Mouse (Mus musculus): ENCODE measurements at regions not wholly inside any gene's neighbourhood (a gene's known extent, or its start where the extent isn't known, plus 50 kb on each side); places are given as distances from the start of the nearest gene placed in this dataset.

DNA sequence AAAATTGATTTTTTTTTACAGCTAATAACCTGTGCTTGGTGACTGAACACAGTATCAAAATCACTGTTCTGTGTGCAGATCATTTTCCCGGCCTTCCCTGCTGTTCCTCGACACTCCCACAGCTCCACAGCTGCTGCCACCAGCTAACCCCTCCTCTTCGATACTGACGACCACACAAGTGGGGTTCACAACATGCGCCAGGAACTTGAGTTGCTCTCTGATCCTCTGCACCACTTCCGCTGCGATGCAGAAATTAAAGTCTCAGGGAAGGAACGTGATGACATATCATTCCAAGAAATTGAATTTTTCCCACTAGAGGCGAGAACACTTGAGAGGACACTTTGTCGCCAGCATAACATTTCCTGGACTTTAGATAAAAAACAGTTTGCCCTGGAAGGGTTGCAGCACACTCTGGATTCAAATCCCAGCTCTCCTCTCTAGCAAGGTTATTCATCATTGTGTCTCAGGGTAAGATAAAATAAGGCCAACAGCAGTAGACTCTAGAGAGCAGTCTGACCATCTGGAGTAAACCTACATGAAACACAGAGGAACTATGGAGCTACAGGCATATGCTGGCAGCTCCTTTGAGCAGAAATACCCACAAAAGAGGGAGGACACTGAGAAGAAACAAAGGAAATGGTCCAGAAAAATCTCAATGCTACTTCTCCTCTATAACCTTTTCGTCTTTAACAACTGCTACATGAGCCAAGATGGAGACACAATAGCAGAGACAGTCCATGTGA lies 308.4 kb upstream of the Map3k7 start:
- Histone ChIP-seq H3K4me3 (no peak overlapping the region), H3K9ac (no peak overlapping the region), H3K4me1 (no peaks in the 10 kb centered on the region), H3K4me2 (no peak overlapping the region), H3K27ac (no peak overlapping the region), H3K36me3 (no peaks in the 10 kb centered on the region), H3K9me3 (replicated peaks) (no peaks in the 10 kb centered on the region), H3K27me3 (replicated peaks) (no peaks in the 10 kb centered on the region)
- no peak for ATAC-seq
- 68% methylated on average over 11 of the region's 11 CpGs for WGBS (ENCODE audit: insufficient replicate concordance)

DNA sequence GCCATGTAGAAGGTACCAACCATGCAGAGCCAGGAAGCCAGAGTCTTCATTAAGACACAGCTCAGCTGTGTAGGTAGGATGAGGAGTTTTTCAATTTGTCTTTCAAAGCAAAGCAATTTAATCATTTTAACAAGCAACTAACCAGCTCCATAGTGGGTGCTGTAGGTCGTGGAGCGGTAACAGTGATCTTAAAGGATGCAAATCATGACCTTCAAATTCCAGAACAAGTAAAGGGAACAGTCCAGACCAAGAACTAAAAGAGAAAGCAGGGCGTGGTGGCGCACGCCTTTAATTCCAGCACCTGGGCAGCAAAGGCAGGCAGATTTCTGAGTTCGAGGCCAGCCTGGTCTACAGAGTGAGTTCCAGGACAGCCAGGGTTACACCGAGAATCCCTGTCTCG lies 307.8 kb upstream of the Map3k7 start:
- ATAC-seq: no peak
- Histone ChIP-seq H3K9ac (no peak overlapping the region), H3K27me3 (replicated peaks) (no peaks in the 10 kb centered on the region), H3K36me3 (no peaks in the 10 kb centered on the region), H3K4me1 (no peaks in the 10 kb centered on the region), H3K4me3 (no peak overlapping the region), H3K4me2 (no peak overlapping the region), H3K27ac (no peak overlapping the region), H3K9me3 (replicated peaks) (no peaks in the 10 kb centered on the region)
- WGBS (ENCODE audit: insufficient replicate concordance): 75% methylated on average over 8 of the region's 8 CpGs

- H3K9ac ChIP-seq: no peak overlapping the region
- H3K27ac ChIP-seq: no peak overlapping the region
- H3K4me1 ChIP-seq: no peaks in the 10 kb centered on the region
- no peak for ATAC-seq
- 29% methylated on average over 5 of the region's 5 CpGs for WGBS (ENCODE audit: insufficient replicate concordance)
- H3K36me3 ChIP-seq: no peaks in the 10 kb centered on the region
- H3K4me3 ChIP-seq: no peak overlapping the region
- no peaks in the 10 kb centered on the region for H3K27me3 ChIP-seq (replicated peaks)
- H3K4me2 ChIP-seq: no peak overlapping the region
- H3K9me3 ChIP-seq (replicated peaks): no peaks in the 10 kb centered on the region
Measured at GRCm38 (mm10) chr4:31658820-31659219, 305.1 kb upstream of the Map3k7 start.

DNA sequence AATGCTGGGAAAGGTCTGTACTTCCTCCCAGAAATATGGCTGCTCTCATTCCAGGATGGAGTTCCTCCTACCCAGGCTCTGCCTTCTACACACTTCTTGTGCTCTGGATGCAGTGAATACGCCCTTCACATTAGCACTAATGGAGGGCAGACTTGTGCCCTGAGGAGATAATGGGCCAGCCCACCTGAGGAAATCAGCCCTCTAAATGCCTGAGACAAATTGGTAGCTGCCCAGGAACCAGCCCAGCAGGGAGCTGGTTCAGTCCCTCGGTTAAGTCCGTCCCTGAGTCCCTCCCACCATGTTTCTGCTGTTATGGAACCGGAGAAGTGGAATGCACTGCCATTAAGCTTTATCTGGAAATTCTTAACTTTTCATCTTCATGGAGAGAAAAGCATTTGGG lies 303.0 kb upstream of the Map3k7 start:
- Histone ChIP-seq H3K27me3 (replicated peaks) (no peaks in the 10 kb centered on the region), H3K9ac (no peak overlapping the region)
- ATAC-seq: no peak

DNA sequence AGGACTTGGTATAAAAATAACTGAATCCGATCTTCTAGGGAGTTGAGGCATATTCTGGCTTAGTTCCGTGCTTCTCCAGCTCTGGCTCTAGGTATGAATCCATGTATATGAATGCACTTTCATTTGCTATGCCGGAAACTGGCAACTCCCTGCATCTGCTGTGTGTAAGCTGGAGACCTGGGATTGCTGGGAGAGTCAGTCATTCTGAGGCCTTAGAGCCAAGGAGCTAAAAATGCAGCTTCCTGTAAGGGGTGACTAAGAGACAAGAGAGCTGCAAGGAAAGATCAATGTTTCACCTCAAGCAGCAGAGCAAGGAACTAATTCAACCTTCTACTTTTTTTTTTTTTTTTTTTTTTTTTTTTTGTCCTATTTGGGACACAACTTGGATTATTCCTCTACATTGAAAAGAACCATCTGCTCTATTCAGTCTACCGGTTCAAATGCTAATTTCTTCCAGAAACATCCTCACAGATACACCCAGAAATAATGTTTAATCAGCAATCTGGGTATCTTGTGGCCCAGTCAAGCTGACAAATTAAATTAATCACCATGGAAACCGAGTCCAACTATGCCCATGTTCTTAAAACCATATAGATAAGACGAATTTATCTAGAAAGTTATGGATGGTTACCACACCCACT lies 292.2 kb upstream of the Map3k7 start:
- no peaks in the 10 kb centered on the region for H3K36me3 ChIP-seq
- H3K4me3 ChIP-seq: no peak overlapping the region
- H3K4me1 ChIP-seq: no peaks in the 10 kb centered on the region
- 55% methylated on average over 6 of the region's 6 CpGs for WGBS (ENCODE audit: insufficient replicate concordance)
- no peak overlapping the region for H3K27ac ChIP-seq
- no peak for ATAC-seq
- no peaks in the 10 kb centered on the region for H3K9me3 ChIP-seq (replicated peaks)
- no peak overlapping the region for H3K4me2 ChIP-seq
- no peak overlapping the region for H3K9ac ChIP-seq
- H3K27me3 ChIP-seq (replicated peaks): no peaks in the 10 kb centered on the region

More for the DNA sequence above, 303.0 kb upstream of the Map3k7 start:
- 51% methylated on average over 4 of the region's 4 CpGs for WGBS (ENCODE audit: insufficient replicate concordance)
- H3K36me3 ChIP-seq: no peaks in the 10 kb centered on the region
- H3K4me2 ChIP-seq: no peak overlapping the region
- no peaks in the 10 kb centered on the region for H3K4me1 ChIP-seq
- H3K27ac ChIP-seq: no peak overlapping the region
- no peaks in the 10 kb centered on the region for H3K9me3 ChIP-seq (replicated peaks)
- H3K4me3 ChIP-seq: no peak overlapping the region

DNA sequence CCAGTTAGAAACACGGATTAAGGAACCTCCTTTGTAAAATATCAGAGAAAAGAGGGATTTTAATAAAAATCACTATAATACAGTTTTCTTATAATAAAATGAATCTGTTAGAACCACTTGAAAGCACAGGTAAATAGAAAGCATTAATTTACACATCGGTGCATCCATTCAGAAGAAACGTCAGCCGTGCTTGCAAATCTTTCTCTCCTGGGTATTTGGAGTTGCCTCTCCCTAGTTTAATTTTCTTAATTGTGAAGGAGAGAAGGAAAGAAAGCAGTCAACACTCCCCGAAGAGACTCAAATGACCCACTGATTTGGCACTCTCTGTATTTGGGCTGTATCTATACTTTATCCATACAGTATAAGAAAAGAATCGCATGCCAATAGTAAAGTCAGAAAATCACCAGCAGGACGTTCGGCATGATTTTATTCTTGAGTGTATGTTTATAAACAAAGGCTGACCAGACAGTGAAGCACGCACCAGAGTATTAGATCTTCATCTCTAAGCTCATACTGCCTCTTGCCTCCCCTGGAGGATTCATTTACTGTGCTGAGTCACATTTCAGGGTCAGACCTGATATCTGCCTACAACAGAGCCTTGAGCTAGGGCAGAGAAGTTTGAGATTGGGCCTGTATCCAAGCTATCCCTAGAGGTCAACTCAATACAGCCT lies 291.6 kb upstream of the Map3k7 start:
- Histone ChIP-seq H3K27me3 (replicated peaks) (no peaks in the 10 kb centered on the region), H3K9me3 (replicated peaks) (no peaks in the 10 kb centered on the region), H3K4me3 (no peak overlapping the region), H3K27ac (no peak overlapping the region), H3K9ac (no peak overlapping the region), H3K36me3 (no peaks in the 10 kb centered on the region), H3K4me2 (no peak overlapping the region), H3K4me1 (no peaks in the 10 kb centered on the region)
- 71% methylated on average over 9 of the region's 9 CpGs for WGBS (ENCODE audit: insufficient replicate concordance)
- ATAC-seq: no peak

- 74% methylated on average over 2 of the region's 2 CpGs for WGBS (ENCODE audit: insufficient replicate concordance)
- Histone ChIP-seq H3K4me3 (no peak overlapping the region), H3K9me3 (replicated peaks) (no peaks in the 10 kb centered on the region), H3K9ac (no peak overlapping the region), H3K27ac (no peak overlapping the region), H3K4me1 (no peaks in the 10 kb centered on the region), H3K4me2 (no peak overlapping the region), H3K36me3 (no peaks in the 10 kb centered on the region), H3K27me3 (replicated peaks) (no peaks in the 10 kb centered on the region)
- no peak for ATAC-seq
Measured at GRCm38 (mm10) chr4:31672842-31673171, 291.1 kb upstream of the Map3k7 start.

DNA sequence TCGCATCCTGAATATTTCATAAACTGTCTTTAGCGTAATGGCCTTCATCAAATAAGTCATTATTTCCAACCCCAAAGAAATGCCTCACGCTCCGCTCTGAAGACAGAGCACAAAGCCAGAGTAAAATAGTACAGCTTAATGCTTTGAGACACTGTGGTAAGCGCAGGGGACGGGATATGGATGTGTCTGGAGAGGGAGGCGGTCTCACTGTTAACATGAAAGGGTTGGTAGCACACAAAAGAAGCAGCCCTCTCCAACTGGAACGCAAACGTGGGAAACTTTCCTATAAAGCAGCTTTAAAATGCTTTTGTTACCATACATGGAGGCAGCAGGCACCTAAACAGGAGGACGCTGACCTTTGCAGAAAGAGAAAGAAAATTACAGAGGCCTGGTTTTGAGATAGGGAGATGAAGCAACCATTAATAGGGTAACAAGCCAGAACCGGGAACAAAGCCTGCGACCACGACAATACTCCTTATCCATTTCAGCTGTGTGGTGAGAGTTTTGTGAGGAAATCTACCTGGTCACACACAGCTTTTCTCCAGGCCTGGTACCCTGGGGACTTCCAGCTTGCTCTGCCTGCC lies 284.8 kb upstream of the Map3k7 start:
- Histone ChIP-seq H3K27me3 (replicated peaks) (no peaks in the 10 kb centered on the region), H3K9me3 (replicated peaks) (no peaks in the 10 kb centered on the region), H3K4me3 (no peak overlapping the region), H3K4me2 (no peak overlapping the region), H3K4me1 (no peaks in the 10 kb centered on the region), H3K36me3 (no peaks in the 10 kb centered on the region), H3K27ac (no peak overlapping the region), H3K9ac (no peak overlapping the region)
- no peak for ATAC-seq
- WGBS (ENCODE audit: insufficient replicate concordance): 73% methylated on average over 13 of the region's 13 CpGs

DNA sequence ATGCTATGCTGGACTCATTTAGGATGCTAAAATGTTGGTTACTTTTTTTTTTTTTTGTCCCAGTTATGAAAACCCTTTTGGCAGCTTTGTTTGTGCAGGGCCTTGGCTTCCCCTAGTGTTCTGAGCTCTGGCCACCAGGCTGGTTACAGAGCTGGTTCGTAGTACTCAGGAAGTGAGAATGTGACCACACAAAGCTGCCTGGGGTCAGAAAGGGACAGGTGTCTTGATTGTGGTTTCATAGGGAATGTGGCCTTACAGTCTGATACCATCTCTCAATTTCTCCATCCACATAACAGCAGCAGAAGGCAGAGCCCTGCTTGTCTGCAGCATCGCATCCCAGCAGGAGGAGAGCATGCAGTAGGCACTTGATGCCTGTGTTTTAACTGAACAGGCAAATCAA lies 282.9 kb upstream of the Map3k7 start:
- H3K27ac ChIP-seq: no peak overlapping the region
- no peaks in the 10 kb centered on the region for H3K27me3 ChIP-seq (replicated peaks)
- ATAC-seq: no peak
- no peaks in the 10 kb centered on the region for H3K9me3 ChIP-seq (replicated peaks)
- H3K4me2 ChIP-seq: no peak overlapping the region
- H3K4me3 ChIP-seq: no peak overlapping the region
- no peak overlapping the region for H3K9ac ChIP-seq
- H3K4me1 ChIP-seq: no peaks in the 10 kb centered on the region
- 54% methylated on average over 2 of the region's 2 CpGs for WGBS (ENCODE audit: insufficient replicate concordance)
- no peaks in the 10 kb centered on the region for H3K36me3 ChIP-seq

- no peak overlapping the region for H3K9ac ChIP-seq
- H3K27ac ChIP-seq: no peak overlapping the region
- H3K4me1 ChIP-seq: no peaks in the 10 kb centered on the region
- no peak overlapping the region for H3K4me2 ChIP-seq
- 68% methylated on average over 2 of the region's 2 CpGs for WGBS (ENCODE audit: insufficient replicate concordance)
- no peak overlapping the region for H3K4me3 ChIP-seq
- no peak for ATAC-seq
- H3K9me3 ChIP-seq (replicated peaks): no peaks in the 10 kb centered on the region
- H3K36me3 ChIP-seq: no peaks in the 10 kb centered on the region
- no peaks in the 10 kb centered on the region for H3K27me3 ChIP-seq (replicated peaks)
Measured at GRCm38 (mm10) chr4:31689083-31689482, 274.8 kb upstream of the Map3k7 start.

DNA sequence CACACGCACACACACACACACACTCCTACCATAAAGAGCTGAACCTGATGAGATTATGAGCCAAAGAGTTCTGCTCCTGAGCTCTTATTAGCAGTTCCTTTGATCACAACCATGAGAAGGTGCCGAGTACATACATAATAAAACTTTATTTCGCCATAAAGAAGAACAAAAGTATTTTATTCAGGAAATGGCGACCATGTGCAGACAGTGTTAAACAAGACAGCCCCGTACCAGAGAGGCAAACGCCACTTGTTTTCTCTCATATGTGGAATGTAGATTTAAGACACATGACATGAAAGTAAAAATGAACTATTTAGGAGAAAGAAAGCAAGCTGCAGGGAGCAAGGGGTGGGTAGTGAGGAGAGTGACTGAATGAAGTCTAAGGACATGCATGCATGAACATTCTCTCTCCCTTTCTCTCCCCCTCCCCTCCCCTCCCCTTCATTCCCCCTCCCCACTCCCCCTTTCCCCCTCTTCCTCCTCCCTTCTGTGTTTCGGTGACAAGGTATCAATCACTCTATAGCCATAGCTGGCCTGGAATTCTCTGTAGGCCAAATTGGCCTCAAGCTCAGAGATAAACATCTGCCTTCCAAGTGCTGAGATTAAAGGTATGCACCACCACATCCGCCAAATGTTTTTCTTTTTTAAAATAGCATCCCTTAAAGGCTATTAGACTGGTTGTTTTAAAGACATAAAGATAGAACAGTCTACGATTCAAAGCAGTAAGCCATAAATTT lies 266.0 kb upstream of the Map3k7 start:
- H3K4me3 ChIP-seq: no peak overlapping the region
- H3K4me1 ChIP-seq: no peaks in the 10 kb centered on the region
- no peak overlapping the region for H3K9ac ChIP-seq
- 65% methylated on average over 9 of the region's 9 CpGs for WGBS (ENCODE audit: insufficient replicate concordance)
- no peaks in the 10 kb centered on the region for H3K27me3 ChIP-seq (replicated peaks)
- no peaks in the 10 kb centered on the region for H3K9me3 ChIP-seq (replicated peaks)
- no peak overlapping the region for H3K27ac ChIP-seq
- ATAC-seq: no peak
- H3K4me2 ChIP-seq: no peak overlapping the region
- H3K36me3 ChIP-seq: no peaks in the 10 kb centered on the region

- H3K9me3 ChIP-seq (replicated peaks): no peaks in the 10 kb centered on the region
- H3K9ac ChIP-seq: no peak overlapping the region
- no peak for ATAC-seq
- no peak overlapping the region for H3K27ac ChIP-seq
- H3K4me3 ChIP-seq: no peak overlapping the region
- WGBS (ENCODE audit: insufficient replicate concordance): 66% methylated on average over 4 of the region's 4 CpGs
- no peaks in the 10 kb centered on the region for H3K36me3 ChIP-seq
- no peaks in the 10 kb centered on the region for H3K27me3 ChIP-seq (replicated peaks)
- no peaks in the 10 kb centered on the region for H3K4me1 ChIP-seq
- no peak overlapping the region for H3K4me2 ChIP-seq
Measured at GRCm38 (mm10) chr4:31698506-31698782, 265.5 kb upstream of the Map3k7 start.

All from liver, embryonic 12.5 days (tissue).